Mouse (Mus musculus) embryonic fibroblast, embryonic 13.5 days (primary cell): ENCODE results near the gene Ccdc83. TPM values are rescaled to one million over a fixed set of nuclear protein-coding genes. Genes with fewer than 3 reads are reported as not detected.

Experiments
- H3K27ac ChIP-seq: 2 replicates; pipeline ENCODE4 v1.5.1; 2012; ENCODE audit warnings: low read length, control low read depth, inconsistent platforms; ENCODE audit not compliant: insufficient read depth
- H3K4me1 ChIP-seq: 2 replicates; pipeline ENCODE4 v1.6.1; 2011; ENCODE audit warnings: low read length; ENCODE audit not compliant: control insufficient read depth, insufficient read depth
- H3K4me3 ChIP-seq: 2 replicates; pipeline ENCODE4 v1.5.1; 2011; ENCODE audit warnings: mild to moderate bottlenecking, control low read depth, low read length; ENCODE audit not compliant: insufficient read depth
- CTCF ChIP-seq: IDR thresholded peaks from 2 replicates; pipeline ENCODE4 v1.5.1; 2011; ENCODE audit warnings: mild to moderate bottlenecking, control low read depth, low read length, moderate library complexity, borderline replicate concordance; ENCODE audit not compliant: insufficient read depth
- POLR2A ChIP-seq: IDR thresholded peaks from 2 replicates; pipeline ENCODE4 v1.6.1; 2011; ENCODE audit warnings: low read depth, mild to moderate bottlenecking, control low read depth, low read length, moderate library complexity
- polyA plus RNA-seq: library from polyadenylated mRNA; stranded (reverse); fragments of >200 nt; gene quantifications from 2 replicates; pipeline ENCODE4 v1.2.4, GENCODE M21; 2011; ENCODE audit warnings: low read depth; ENCODE audit not compliant: missing spikeins, insufficient read length

The Ccdc83 gene
- not detected in 2 replicates for polyA plus RNA-seq

- H3K4me1 ChIP-seq = no peaks in the 10 kb centered on the region
- no peak within 1 kb of the TSS for H3K27ac ChIP-seq
- TF ChIP-seq POLR2A (no peak), CTCF (peak; percentile 96)
- H3K4me3 ChIP-seq = no peak within 1 kb of the TSS
Measured at GRCm38 (mm10) chr7:90265289-90265970, at the start of gene Ccdc83. Gene Ccdc83 (minus strand): TSS chr7:90265777.

- H3K4me3 ChIP-seq = no peak overlapping the region
- H3K27ac ChIP-seq = no peak overlapping the region
- no peak for TF ChIP-seq POLR2A
- TF ChIP-seq CTCF = no peak
- 0 out of 2 replicates have a peak, but pooled peaks cover 5% of the 10 kb centered on the region for H3K4me1 ChIP-seq
Measured at GRCm38 (mm10) chr7:90313421-90313820, 47.8 kb upstream of the Ccdc83 start.

- H3K4me1 ChIP-seq = peaks cover 15% of the 10 kb centered on the region
- H3K4me3 ChIP-seq = no peak overlapping the region
- TF ChIP-seq CTCF = no peak
- TF ChIP-seq POLR2A = no peak
- no peak overlapping the region for H3K27ac ChIP-seq
Measured at GRCm38 (mm10) chr7:90312151-90312883, 46.7 kb upstream of the Ccdc83 start.

- H3K4me1 ChIP-seq = peaks cover 18% of the 10 kb centered on the region
- no peak overlapping the region for H3K4me3 ChIP-seq
- TF ChIP-seq CTCF (no peak), POLR2A (no peak)
- H3K27ac ChIP-seq = peak overlapping the region; percentile 77
Measured at GRCm38 (mm10) chr7:90308003-90308402, 42.4 kb upstream of the Ccdc83 start.

GRCm38 (mm10) chr7:90306968-90307367, 41.4 kb upstream of the Ccdc83 start:
- peaks cover 16% of the 10 kb centered on the region for H3K4me1 ChIP-seq
- no peak for TF ChIP-seq CTCF
- TF ChIP-seq POLR2A = no peak
- H3K27ac ChIP-seq = peak overlapping the region; percentile 77; the same call in 1 of the 2 replicates
- no peak overlapping the region for H3K4me3 ChIP-seq

GRCm38 (mm10) chr7:90306079-90306478, 40.5 kb upstream of the Ccdc83 start:
- Histone ChIP-seq H3K4me3 (no peak overlapping the region), H3K27ac (peak overlapping the region; percentile 8; the same call in 1 of the 2 replicates), H3K4me1 (peaks cover 16% of the 10 kb centered on the region)
- TF ChIP-seq POLR2A = no peak
- no peak for TF ChIP-seq CTCF

- H3K27ac ChIP-seq = no peak overlapping the region
- TF ChIP-seq POLR2A (no peak), CTCF (no peak)
- H3K4me3 ChIP-seq = peak overlapping the region; percentile 61
- peaks cover 11% of the 10 kb centered on the region for H3K4me1 ChIP-seq
Measured at GRCm38 (mm10) chr7:90302647-90303552, 37.3 kb upstream of the Ccdc83 start.

GRCm38 (mm10) chr7:90301942-90302646, 36.5 kb upstream of the Ccdc83 start, which contains the start of gene Sytl2:
Gene Sytl2 (plus strand): TSS chr7:90302252.
- H3K4me3 ChIP-seq = peak within 1 kb of the TSS; percentile 61
- no peak within 1 kb of the TSS for H3K27ac ChIP-seq
- peak; percentile 14; the same call in 1 of the 2 replicates for TF ChIP-seq CTCF
- peak; percentile 31; the same call in 1 of the 2 replicates for TF ChIP-seq POLR2A
- peaks cover 3% of the 10 kb centered on the region; the same call in 1 of the 2 replicates for H3K4me1 ChIP-seq
